ENCODE assay signal across 32 mouse cellular contexts in genomic region chr1:112053926-112054325, GRCm38 (mm10).
"Had no signal": no experiment of that assay in that cellular context is flagged by ENCODE, and none has a peak within 500 bp of the region (broad histone marks: within the 10 kb centered on the region; RNA-seq: fewer than 3 reads in every experiment).

No protein-coding gene starts in this region.

- H3K4me1 ChIP-seq: limb, embryonic 10.5 days; limb, embryonic 12.5 days; limb, embryonic 13.5 days; limb, embryonic 15.5 days; liver, embryonic 12.5 days; liver, embryonic 13.5 days; liver, embryonic 15.5 days; lung, embryonic 15.5 days; megakaryocyte, embryonic 14.5 days; midbrain, embryonic 10.5 days; midbrain, embryonic 12.5 days; midbrain, embryonic 13.5 days; neural tube, embryonic 12.5 days; neural tube, embryonic 13.5 days had no signal

- ATAC-seq: liver, embryonic 12.5 days; liver, postnatal 0 days; lung, postnatal 0 days; midbrain, embryonic 13.5 days; midbrain, embryonic 16.5 days had no signal

- H3K36me3 ChIP-seq: limb, embryonic 10.5 days; limb, embryonic 12.5 days; limb, embryonic 13.5 days; limb, embryonic 15.5 days; liver, embryonic 12.5 days; liver, embryonic 13.5 days; liver, embryonic 15.5 days; lung, embryonic 15.5 days; midbrain, embryonic 10.5 days; midbrain, embryonic 12.5 days; midbrain, embryonic 13.5 days; neural tube, embryonic 12.5 days; neural tube, embryonic 13.5 days had no signal

- H3K9me3 ChIP-seq: limb, embryonic 10.5 days; limb, embryonic 12.5 days; limb, embryonic 13.5 days; limb, embryonic 15.5 days; liver, embryonic 12.5 days; liver, embryonic 15.5 days; lung, embryonic 15.5 days; midbrain, embryonic 10.5 days; midbrain, embryonic 12.5 days; midbrain, embryonic 13.5 days; neural tube, embryonic 12.5 days; neural tube, embryonic 13.5 days had no signal

- H3K27ac ChIP-seq: limb, embryonic 10.5 days; limb, embryonic 12.5 days; limb, embryonic 13.5 days; limb, embryonic 15.5 days; liver, embryonic 12.5 days; liver, embryonic 13.5 days; liver, embryonic 14.5 days; liver, embryonic 15.5 days; lung, embryonic 15.5 days; macrophage; midbrain, embryonic 10.5 days; midbrain, embryonic 12.5 days; midbrain, embryonic 13.5 days; neural tube, embryonic 12.5 days; neural tube, embryonic 13.5 days had no signal

- H3K27me3 ChIP-seq: limb, embryonic 12.5 days; limb, embryonic 13.5 days; limb, embryonic 15.5 days; liver, embryonic 12.5 days; liver, embryonic 13.5 days; liver, embryonic 15.5 days; lung, embryonic 15.5 days; megakaryocyte, embryonic 14.5 days; midbrain, embryonic 12.5 days; midbrain, embryonic 13.5 days; neural tube, embryonic 12.5 days; neural tube, embryonic 13.5 days had no signal

- H3K4me3 ChIP-seq: limb, embryonic 10.5 days; limb, embryonic 12.5 days; limb, embryonic 13.5 days; limb, embryonic 15.5 days; liver, embryonic 12.5 days; liver, embryonic 13.5 days; liver, embryonic 15.5 days; lung, embryonic 15.5 days; megakaryocyte, embryonic 14.5 days; midbrain, embryonic 10.5 days; midbrain, embryonic 12.5 days; midbrain, embryonic 13.5 days; myocyte; neural tube, embryonic 12.5 days; neural tube, embryonic 13.5 days had no signal

- H3K9ac ChIP-seq: limb, embryonic 12.5 days; limb, embryonic 13.5 days; limb, embryonic 15.5 days; liver, embryonic 12.5 days; liver, embryonic 13.5 days; liver, embryonic 14.5 days; liver, embryonic 15.5 days; liver, postnatal 0 days; lung, embryonic 14.5 days; lung, embryonic 15.5 days; midbrain, embryonic 12.5 days; midbrain, embryonic 13.5 days; neural tube, embryonic 12.5 days; neural tube, embryonic 13.5 days had no signal

- DNase-seq: left cerebral cortex, postnatal 4 days; liver; liver, embryonic 13.5 days; liver, postnatal 0 days; lung, adult 18-20 months; lung, adult 2 months; lung, embryonic 14.5 days; lung, postnatal 10 days; lung, postnatal 14 days; lung, postnatal 36 days; lung, postnatal 4 days; midbrain, embryonic 14.5 days had no signal

- H3K4me2 ChIP-seq: limb, embryonic 12.5 days; limb, embryonic 13.5 days; limb, embryonic 15.5 days; liver, embryonic 11.5 days; liver, embryonic 12.5 days; liver, embryonic 13.5 days; liver, embryonic 15.5 days; lung, embryonic 14.5 days; lung, embryonic 15.5 days; midbrain, embryonic 11.5 days; midbrain, embryonic 12.5 days; midbrain, embryonic 13.5 days; neural tube, embryonic 12.5 days; neural tube, embryonic 13.5 days had no signal
